Mouse (Mus musculus) adrenal gland, adult 2 months (tissue): Measurements from ENCODE around the gene Sirpa. TPM values are rescaled to one million over a fixed set of nuclear protein-coding genes. Genes with fewer than 3 reads are reported as not detected.

Source experiments
- DNase-seq: peaks from one replicate; pipeline ENCODE4 v3.0.0; 2021
- polyA plus RNA-seq: library from polyadenylated mRNA; depleted of rRNA; stranded (reverse); fragments of >200 nt; gene quantifications from 2 replicates; pipeline ENCODE4 v1.2.3, GENCODE M21; 2012
- total RNA-seq, 2 experiments: library from RNA; stranded (reverse); gene quantifications; 2 replicates each; pipeline ENCODE4 v1.2.3; 2021

Sirpa gene
- total and polyA plus RNA-seq, 3 experiments = 46.8 to 111 (median 76.2) TPM

DNA sequence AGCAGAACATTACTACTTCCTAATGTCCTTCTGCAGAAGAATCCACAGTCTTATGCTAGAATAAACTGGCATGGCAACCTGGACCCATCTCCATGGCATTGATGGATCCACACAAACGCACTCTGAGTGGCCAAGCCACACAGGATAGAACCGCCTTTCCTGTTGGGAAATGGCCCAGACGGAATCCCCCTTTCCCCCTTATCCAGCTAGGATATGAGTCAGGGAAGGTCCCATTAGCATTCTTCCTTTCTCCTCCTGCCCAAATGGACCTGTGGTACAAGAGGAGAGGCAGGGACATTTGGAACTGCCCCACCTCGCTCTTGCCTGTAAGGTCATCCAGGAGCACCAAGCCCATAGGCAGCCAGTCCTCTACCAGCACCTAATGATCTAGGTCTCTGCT, 10.4 kb upstream of the Sirpa start:
- peak; percentile 53 for DNase-seq

DNA sequence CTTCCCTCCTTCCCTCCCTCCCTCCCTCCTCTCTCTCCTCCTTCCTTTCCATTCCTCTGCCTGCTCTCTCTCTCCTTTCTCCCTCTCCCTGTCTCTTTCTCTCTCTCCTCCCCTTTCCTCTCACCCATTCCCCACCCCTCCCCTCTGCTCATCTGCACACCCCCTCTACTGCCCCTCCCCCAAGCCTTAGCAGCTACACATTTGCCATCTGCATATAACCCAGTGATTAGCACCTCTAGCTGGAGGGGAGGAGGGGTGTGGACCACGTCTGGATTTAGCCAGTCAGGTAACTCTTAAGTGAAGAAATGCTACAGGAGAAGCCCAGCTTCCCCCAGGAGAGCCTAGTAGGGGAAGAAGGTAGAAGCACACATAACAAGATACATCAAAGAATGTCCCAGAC, 7.7 kb upstream of the Sirpa start:
- no peak for DNase-seq

DNA sequence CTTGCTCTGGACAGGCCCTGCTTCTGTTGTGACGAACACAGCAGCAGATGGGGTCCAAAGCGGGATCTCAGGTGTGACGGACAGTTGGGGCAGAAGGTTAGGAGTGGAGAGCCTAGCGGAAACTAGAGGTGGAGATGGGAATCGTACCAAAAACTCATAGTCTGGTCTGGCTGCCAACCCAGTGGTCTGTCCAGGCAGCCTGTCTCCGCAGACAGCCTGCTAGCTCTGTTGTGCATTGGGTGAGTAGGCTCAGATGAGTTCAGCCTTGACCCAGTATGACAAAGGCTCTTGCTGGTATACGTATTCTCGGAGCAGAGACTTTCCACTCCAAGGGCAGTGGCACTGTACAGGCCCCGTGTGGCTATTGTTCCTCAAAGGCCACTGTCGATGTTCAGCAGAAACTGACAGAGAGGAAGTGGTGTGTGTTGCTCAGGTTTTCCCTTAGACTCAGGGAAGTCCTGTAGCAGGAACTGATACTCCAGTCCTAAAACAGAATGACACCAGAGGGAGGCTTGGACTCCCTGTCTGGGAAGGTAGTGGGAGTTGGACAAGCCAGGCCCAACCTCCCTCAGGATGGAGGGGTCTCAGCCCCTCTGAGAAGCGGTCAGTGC, 6.6 kb upstream of the Sirpa start:
- peak; percentile 72 for DNase-seq

DNA sequence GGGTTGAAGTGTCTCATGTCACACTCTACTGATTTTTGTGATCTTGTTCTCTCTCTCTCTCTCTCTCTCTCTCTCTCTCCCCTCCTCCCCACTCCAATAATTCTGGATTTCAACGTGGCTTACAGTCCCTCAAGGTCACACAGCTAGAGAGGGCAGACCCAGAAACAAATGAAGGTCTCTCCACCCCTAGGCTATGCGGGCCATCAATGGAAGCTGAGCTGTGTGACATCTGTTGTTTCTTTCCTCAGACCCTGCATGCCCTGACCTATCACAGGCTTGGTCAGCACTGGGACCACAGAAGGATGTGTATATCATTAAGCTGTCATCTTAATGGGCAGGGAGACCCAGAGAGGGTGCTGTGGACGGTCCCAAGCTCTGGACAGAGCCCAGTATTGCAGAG, 5.4 kb upstream of the Sirpa start:
- no peak for DNase-seq

DNA sequence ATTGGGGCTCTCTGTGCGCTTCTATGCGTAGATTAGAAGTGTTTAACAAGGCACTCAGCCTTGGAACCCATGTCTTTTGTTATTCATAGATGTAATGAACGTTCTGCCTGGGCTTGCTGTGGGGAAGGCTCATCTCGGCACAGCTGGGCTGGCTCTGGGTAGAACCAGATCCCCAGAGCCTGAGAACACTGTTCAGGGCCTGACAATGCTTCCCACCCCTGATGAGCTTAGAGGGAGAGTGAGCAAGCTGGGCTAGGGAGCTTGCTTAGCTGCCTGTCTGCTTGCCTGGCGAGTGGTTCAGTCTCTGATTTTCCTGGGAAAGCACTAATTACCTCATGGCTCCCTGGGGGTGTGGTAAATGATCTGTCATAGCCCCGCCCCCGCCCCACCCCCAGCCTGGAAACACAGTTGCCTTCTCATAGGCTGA, 4.8 kb upstream of the Sirpa start:
- no peak for DNase-seq

DNA sequence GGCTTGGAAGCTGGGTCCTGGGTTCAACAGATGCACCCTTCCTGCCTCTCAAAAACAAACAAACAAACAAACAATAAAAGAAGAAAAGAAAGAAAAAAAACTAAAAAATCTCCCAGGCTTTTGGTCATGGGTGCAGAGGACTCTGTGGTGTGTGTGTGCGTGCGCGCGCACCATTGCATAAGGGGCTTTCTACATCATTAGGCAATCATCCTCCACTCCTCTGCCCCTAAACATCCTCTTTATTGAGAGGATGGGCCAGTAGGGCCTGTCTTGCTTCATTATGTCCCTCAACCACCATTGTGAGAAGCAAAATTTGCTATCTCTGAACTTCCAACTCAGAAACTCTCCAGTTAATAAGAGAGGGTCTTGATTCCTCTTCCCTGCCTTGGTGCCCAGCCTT, 738 bp upstream of the Sirpa start:
- no peak for DNase-seq

DNA sequence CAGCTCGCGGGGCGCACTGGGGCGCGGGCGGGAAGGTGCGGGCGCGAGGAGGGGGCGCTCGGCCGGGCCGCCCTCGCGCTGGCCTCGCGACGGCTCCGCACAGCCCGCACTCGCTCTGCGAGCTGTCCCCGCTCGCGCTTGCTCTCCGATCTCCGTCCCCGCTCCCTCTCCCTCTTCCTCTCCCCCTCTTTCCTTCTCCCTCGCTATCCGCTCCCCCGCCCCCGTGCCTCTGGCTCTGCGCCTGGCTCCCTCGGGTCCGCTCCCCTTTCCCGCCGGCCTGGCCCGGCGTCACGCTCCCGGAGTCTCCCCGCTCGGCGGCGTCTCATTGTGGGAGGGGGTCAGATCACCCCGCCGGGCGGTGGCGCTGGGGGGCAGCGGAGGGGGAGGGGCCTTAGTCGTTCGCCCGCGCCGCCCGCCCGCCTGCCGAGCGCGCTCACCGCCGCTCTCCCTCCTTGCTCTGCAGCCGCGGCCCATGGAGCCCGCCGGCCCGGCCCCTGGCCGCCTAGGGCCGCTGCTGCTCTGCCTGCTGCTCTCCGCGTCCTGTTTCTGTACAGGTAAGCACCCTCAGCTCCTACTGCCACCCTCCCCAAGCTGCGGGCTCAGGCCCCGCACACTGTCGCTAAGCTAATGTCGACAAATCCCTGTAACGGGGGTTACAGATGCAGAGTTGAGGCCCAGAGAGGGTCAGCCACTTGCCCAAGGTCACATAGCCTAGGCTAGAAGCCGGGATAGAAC, 673 bp downstream of the Sirpa start:
- peak; percentile 90 for DNase-seq

DNA sequence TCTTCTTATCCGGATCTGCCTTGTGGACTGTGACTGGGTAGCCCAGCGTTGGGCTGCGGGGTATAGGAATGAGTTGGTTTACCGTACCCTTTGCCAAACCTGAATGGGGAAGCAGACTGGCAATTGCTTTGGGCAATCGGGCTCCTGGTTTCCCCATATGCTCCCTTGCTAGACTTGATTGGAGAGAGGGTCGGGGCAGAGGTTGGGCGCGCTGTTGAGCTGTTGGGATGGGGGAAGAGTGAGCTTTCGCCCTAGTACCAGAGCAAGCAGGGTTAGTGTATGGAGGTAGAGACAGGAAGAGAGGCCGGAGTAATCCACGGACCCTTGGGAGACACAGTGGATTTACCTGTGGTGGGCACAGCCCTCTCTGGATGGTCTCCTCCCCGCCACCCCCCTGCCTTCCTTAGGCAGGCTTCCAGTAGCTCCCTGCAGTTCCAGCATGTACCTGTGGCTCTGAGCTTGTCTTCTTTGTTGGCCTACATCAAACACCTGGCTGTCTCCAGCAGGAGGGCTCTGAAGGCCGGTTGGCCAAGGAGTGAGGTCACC, 1.3 kb downstream of the Sirpa start:
- no peak for DNase-seq

DNA sequence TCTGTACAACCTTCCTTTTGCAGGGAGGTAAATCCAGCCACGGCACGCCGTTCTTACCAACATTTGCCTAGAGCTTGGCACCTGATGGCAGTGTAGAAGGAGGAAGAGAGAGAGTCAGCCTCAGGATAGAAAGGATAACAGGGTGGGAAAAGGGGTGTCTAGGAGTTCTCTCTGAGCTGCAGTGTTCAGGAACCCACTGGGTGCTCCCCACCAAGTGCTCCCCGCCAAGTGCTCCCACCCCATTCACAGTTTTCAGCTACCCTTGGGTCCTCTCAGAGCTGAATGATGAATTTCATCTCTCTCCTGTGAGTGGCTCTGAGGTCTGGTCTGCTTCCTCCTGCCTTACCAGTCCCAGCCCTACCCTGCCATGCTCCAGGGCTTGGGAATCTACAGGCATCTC, 1.9 kb downstream of the Sirpa start:
- DNase-seq = no peak

DNA sequence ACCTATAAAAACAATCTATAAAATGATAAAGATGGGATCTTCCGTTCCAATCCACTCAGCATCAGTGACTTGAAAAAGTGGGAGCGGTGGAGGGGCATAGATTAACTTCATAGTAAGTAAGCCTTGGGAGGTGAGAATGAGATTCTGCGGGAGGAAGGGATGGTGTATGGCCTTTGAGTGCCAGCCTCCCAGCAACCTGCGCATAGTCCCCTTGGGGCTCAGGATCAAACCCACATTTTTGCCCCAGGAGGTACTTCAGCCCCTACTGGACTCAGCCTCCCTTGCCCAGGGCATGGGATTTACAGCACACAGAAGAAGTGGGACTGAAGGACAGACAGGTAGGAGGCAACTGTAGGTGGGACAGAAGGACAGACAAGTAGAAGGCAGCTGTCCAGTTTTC, 2.6 kb downstream of the Sirpa start:
- no peak for DNase-seq

DNA sequence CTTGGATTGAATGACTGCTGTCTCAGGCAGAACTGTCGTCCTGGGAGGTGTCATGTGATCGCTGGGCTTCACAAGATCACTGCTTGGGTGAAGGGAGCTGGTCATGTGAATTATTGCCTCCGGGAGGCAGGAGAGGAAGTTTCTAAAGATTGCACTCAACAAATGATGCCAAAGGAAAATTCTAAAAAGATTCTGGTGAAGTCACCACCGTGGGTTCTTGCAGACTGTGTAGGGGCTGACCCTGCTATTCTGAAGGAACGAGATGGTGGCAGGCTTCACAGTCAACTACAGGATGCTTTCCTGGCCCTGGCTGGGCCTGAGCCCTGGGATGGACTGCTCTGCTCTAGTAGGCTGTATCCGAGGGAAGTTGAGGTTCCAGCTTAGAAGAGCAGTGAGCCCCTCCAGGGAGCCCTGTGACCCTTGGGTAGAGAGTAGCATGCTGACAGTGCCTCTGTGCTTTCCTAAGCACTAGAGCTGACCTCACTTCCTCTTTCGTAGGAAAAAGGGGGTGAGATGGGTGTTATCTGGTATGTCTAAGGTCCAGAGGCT, 3.1 kb downstream of the Sirpa start:
- DNase-seq = peak; percentile 42

DNA sequence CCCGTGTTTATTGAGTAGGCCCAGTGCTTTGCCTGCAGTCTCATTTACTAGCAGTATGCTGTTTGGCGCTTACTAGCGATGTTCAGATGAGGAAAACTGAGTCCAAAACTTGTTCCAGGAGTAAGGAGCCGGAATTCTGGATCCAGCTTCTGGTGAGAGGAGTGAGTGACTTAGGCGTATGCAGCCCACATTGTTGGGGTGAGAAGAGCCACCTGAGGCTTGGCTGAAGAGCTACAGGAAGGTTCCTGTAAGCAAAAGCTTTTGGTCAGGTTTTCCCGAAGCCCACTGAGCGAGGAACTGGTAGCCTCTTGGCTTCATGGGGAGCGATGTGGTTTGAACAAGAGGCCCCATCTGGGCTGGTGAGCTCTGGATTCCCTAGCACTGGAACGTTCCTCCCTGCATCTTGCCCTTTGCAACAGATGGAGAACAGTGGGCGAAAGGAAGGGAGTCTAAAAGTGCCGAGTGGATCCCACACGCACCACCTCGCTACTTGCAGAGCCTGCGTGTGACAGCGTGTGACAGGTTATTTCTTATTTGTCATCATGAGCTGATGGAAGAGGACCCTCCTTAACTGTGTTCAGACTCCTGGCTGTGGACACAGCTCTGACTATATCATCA, 4.0 kb downstream of the Sirpa start:
- DNase-seq = no peak

DNA sequence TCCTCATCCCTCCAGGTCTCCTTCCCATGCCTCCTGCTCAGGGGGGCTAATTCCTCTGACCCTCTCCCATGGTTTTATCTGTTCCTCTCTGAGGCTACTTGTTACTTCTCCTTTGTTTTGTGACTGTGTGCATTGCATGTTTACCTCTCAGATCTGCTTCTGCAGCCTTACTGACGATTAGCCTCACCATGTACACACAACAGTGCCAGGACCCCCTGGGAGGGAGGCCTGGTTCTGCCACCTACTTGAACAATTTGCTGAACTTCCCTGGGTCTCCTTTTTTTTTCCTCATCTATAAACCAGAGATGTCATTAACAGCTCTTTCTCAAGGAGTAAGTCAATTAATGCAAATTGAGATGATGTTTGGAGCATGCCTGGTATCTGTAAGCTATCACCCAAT, 4.9 kb downstream of the Sirpa start:
- no peak for DNase-seq

DNA sequence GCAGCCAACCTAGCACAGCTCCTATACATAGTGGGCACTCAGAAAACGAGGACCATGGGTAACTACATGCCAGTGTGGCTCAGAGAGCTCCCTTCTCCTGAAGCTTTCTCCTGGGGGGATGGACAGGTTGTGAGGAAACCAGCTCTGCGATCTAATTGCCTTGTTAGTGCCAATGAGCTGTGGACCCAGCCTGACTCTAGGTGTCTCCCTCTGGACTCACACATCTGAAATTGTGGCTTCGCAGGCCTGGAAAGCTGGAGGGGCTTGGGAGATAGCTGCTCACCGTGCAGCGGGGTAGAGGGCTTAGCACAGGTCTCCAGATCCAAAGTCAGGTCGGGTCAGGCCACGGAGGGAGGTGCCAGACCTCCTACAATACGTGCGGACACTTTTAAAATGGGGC, 5.5 kb downstream of the Sirpa start:
- DNase-seq = no peak

DNA sequence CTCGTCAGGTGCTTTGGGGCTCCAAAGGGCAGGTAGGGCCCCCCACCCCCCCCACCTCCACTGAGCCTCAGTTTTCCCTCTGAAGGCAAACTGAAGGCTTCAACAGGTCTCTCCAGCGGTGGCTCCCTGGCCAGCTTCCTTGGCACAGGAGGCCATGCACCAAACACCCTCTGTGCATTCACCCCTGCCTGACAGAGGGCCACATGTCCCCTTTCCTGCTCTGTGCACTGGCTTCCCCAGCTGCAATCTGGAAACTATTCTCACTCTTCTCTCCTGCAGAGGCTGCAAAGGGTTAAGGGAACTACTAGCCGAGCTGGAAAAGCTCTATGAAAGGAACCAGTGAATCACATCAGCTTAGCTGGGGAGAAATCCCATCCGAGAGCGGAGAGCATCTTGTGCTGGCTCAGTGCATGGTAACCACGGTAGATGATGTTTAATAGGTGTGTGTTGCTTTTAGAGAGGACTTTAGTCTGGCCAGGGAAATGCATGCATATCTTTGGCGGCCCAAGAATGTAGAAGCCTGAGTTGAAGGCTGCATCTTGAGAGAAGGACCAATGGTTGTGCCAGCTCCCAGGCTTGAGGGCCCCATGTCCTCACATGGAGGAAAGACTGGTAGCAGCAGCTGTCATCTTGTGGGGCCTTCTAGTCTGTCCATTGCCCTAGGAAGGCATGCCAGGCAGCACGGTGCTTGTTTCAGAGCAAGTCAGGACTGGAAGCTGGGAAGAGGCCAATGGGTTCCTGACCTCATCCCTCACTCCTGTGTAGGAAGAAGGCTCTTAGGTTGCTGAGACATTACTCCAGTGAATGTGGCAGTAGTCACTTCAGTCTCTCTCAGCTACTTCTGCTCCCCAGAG, 6.8 kb downstream of the Sirpa start:
- no peak for DNase-seq

DNA sequence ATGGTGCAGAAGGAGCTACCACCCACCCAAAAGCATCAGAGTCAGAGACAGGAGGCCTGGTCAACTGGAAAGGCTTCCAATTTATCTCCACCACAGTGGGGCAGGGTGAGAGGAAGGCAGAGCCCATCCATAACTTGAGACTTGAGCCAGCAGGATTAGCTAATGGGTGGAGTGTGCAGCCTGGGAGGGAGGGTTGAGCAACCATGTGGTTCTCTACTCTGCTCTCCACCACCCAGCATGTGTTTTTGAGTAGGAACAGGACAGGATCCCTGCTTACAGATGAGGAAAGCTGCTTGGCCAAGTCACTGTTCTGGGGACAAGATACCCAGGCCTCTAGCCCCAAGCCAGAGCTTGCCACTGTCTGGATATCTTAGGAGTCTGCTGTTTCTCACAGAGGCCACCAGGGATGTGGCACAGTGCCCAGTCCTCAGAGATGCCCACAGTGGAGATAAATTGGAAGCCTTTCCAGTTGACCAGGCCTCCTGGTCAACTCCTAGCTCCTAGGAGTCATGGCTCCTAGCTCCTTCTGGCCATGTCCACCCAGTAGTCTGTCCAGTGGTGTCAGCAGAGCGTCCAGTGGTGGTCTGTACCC, 8.5 kb downstream of the Sirpa start:
- DNase-seq = peak; percentile 40

DNA sequence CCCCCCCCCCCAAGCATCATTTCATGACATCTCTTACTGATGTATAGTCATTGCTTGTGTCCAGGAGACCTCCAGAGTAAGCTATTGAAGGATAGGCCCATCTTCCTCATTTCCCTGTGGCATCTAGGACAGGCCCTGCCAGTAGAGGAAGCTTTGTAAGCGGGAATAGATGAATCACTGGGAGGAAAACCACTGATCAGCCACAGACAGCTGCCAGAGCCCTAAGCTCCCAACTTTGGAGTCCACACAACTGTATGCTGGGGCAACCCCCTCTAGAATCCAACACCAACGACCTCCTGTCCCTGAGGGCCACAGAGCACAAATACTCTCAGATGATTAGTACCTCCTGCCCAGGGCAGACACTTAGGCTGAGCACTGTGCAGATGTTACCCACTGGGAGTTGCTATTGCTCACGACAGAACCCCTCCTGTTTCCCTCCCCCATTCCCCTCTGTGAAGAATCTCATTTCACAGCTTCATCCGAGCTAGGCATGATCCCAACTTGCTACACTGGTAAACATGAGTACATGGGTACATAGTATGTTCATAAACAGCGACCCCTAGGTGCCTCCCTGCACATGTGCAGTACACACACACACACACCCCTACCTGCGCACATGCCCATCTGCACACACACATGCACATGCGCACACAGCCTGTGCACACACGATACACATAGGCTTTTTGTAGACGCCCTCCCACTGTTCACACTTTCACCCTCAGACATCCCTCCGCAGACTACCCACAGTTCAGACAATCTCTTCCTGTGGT, 9.4 kb downstream of the Sirpa start:
- no peak for DNase-seq

DNA sequence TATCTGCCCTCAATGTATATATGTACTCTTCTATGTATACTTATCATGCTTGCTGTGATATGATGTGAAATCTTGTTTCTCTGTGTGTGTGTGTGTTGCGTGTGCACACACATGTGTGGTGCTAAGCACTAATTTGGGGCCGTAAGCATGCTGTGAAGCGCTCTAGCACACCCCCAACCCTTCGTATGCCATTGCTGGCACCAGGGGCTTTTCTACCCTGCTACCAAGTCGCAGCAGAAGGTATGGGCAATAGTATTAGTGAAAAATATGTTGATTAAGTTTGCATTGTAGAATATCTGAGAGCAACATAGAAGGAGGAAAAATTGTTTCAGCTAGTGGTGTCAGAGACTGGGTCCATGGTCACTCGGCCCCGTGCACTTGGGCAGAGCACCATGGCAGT, 10.2 kb downstream of the Sirpa start:
- DNase-seq = no peak

DNA sequence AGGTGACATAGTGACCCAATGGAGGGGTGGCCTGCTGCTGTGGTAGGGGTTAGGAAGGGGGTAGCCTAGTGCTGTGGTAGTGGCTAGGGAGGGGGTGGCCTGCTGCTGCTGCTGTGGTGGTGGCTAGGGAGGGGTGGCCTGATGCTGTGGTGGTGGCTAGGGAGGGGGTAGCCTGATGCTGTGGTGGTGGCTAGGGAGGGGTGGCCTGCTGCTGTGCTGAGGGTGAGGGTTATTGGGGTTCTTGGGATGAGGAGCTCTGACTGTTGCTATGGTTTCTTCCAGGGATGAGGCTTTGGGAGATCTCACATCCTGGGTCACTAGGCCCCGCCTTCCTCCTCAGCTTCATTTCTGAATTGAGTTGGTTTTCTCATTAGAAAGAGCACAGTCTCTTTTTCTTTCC, 10.9 kb downstream of the Sirpa start:
- DNase-seq = no peak

DNA sequence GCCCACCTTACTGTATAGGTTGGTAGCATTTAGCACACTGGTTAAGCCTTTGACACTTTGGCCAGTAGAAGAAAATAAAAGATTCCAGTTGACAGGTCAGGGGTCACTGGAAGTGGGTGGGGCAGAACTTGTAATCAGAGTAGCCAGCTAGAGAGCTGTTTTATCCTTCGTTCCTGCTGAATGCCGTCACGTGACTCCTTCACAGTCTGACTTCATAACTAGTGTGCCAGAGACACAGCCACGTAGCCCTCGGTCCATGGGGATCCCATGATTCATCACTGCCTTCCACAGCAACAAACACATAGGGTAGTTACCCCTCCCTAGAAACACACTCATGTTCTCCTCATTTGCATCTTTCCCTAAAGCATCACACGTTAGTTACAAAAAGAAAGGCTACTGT, 11.4 kb downstream of the Sirpa start:
- DNase-seq = no peak

DNA sequence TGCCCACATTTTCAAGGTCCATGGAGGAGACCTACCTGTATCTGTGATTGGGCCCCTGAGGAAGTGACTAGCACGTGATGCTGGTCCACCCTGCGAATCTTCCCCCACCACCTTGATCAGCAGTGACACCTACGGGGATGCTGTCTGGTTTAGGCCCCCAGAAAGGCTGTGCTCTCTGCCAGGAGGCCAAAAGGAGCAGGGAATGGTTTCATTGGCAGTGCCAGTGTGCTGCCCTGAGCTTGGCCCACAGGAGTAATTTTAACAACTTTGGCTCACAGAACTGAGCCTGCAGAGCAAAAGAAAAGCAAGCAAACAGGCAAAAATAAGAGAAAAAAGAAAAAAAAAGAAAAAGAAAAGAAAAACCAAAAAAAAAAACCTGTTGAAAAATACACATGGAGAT, 13.2 kb downstream of the Sirpa start:
- DNase-seq = no peak
